Mouse (Mus musculus) brain, adult 2 months (tissue): ENCODE measurements around the gene Irs3.

Experiments
- DNase-seq: peaks from one replicate; pipeline ENCODE4 v3.0.0; 2011; ENCODE audit warnings: low read depth, low spot score

The Irs3 gene

GRCm38 (mm10) chr5:137645652-137646091, at the start of gene Irs3:
Irs3 (minus strand) TSS chr5:137645714.
- DNase-seq, result no peak

GRCm38 (mm10) chr5:137694796-137695195, 49.3 kb upstream of the Irs3 start:
- no peak for DNase-seq

GRCm38 (mm10) chr5:137691881-137692280, 46.4 kb upstream of the Irs3 start:
- no peak for DNase-seq

GRCm38 (mm10) chr5:137690531-137690930, 45.0 kb upstream of the Irs3 start:
- no peak for DNase-seq

- DNase-seq, result no peak
Measured at GRCm38 (mm10) chr5:137689974-137690373, 44.5 kb upstream of the Irs3 start.

- peak; percentile 67 for DNase-seq
Measured at GRCm38 (mm10) chr5:137686127-137686790, 40.7 kb upstream of the Irs3 start.

GRCm38 (mm10) chr5:137685653-137686052, 40.1 kb upstream of the Irs3 start:
- no peak for DNase-seq

GRCm38 (mm10) chr5:137684294-137685123, 39.0 kb upstream of the Irs3 start, which contains the start of gene Agfg2:
Agfg2 (minus strand) TSS chr5:137684726.
- DNase-seq, result peak; percentile 100

- peak; percentile 60 for DNase-seq
Measured at GRCm38 (mm10) chr5:137683388-137684293, 38.1 kb upstream of the Irs3 start.

- peak; percentile 68 for DNase-seq
Measured at GRCm38 (mm10) chr5:137682526-137682925, 37.0 kb upstream of the Irs3 start.

GRCm38 (mm10) chr5:137679726-137680125, 34.2 kb upstream of the Irs3 start:
- DNase-seq, result no peak

GRCm38 (mm10) chr5:137678736-137679135, 33.2 kb upstream of the Irs3 start:
- DNase-seq, result no peak

- peak; percentile 56 for DNase-seq
Measured at GRCm38 (mm10) chr5:137677859-137678258, 32.3 kb upstream of the Irs3 start.

- DNase-seq, result no peak
Measured at GRCm38 (mm10) chr5:137674786-137675185, 29.3 kb upstream of the Irs3 start.

GRCm38 (mm10) chr5:137673015-137673414, 27.5 kb upstream of the Irs3 start:
- DNase-seq, result no peak

GRCm38 (mm10) chr5:137672361-137672760, 26.8 kb upstream of the Irs3 start:
- DNase-seq, result no peak

- peak; percentile 87 for DNase-seq
Measured at GRCm38 (mm10) chr5:137671443-137672240, 26.1 kb upstream of the Irs3 start.

- DNase-seq, result no peak
Measured at GRCm38 (mm10) chr5:137670240-137670639, 24.7 kb upstream of the Irs3 start.

- no peak for DNase-seq
Measured at GRCm38 (mm10) chr5:137668971-137669370, 23.5 kb upstream of the Irs3 start.

- DNase-seq, result no peak
Measured at GRCm38 (mm10) chr5:137663057-137663456, 17.5 kb upstream of the Irs3 start.
